Mouse (Mus musculus) WW6 (cell line): Measurements from ENCODE around the gene Dennd2d.
A peak's percentile ranks its signal among the peaks of the same experiment; 100 is the strongest.

Experiments
- DNase-seq: peaks from one replicate; pipeline ENCODE4 v3.0.0-alpha.2; 2013; ENCODE audit warnings: low read depth, low spot score

The Dennd2d gene

DNA sequence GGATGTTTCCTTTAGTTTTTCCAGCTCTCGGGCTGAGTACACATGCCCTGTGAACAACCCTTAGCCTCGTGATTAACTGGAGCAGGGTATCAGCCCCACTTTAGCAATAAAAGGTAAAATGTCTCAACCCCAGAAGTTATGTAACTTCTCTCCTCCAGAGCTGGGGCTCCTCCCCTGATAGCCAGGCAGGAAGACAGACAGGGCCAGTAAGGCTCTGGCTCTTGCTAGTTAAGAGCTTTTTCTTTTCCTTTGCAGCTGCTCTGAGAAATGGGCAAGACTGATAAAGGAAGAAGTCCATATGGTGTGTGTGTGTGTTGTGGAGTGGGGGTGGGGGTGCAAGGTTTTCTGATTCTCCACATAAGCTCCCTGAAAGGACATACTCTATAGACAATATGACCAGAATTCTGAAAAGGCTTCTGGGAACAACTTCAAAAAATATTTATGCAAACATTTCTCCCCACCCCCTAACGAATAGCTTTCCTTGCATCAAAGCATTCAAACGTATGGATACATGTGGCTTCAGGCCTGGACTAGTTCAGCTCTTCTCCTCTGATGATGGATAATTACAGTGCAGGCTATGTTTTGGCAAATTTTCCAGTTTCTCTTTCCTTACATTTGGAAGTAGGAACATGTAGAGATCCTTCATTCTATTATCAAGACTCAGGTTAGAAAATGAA, 14.0 kb downstream of the Dennd2d start:
- DNase-seq = no peak

- no peak for DNase-seq
Observed at GRCm38 (mm10) chr3:106496996-106497395, 14.8 kb downstream of the Dennd2d start.

DNA sequence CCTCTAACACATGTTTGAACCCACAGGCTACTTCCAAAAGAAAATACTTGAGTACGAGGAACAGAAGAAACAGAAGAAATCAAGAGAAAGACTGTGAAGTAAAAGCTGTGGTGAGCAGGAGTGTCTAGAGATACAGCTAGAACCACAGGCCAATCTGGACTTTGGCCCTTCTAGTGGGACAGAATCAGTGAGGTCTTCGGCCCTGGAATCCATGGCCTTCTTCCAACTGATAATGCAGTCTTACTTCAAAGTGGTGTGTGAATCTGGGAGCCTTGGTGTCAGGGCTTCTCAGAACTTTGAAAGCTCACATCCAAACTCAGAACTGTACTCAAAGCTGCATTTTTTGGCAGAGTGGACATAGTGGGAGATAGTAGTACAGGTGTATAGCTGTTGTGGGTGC, 18.3 kb downstream of the Dennd2d start:
- DNase-seq = no peak

DNA sequence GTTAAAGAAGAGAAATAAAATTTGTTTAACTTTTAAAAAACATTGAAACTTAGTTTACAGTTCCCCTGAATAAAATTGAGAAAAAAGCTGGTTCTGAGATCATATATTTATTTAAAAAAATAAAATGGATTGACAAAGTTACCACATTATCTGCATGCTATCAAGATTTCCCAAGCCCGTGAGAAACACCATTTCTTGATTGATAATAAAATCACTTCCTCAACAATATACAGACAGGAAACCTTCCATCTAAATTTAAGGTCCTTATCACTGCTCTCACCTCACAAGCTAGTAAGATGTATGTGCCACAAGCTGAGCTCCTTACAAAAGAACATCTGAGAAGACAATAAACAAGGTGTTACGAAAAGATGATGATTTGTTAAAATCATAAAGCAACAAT, 20.7 kb downstream of the Dennd2d start:
- no peak for DNase-seq

DNA sequence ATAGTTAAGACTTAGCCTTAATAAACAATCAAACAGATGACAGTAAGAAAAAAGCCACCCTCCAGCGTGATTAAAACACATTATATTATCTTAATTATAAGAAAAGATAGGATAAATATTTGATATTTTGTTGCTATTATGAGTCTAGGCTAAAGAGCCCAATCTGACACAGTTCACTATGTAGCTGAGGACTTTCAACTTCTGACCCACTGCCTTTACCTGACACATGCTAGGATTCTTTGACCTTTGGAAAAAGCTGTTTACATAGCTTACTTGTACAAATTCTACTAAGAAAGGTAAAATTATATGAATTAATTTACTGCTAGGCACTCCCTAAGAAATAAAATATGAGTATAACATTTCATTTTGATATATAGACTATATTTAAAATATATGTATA, 28.5 kb downstream of the Dennd2d start:
- no peak for DNase-seq

DNA sequence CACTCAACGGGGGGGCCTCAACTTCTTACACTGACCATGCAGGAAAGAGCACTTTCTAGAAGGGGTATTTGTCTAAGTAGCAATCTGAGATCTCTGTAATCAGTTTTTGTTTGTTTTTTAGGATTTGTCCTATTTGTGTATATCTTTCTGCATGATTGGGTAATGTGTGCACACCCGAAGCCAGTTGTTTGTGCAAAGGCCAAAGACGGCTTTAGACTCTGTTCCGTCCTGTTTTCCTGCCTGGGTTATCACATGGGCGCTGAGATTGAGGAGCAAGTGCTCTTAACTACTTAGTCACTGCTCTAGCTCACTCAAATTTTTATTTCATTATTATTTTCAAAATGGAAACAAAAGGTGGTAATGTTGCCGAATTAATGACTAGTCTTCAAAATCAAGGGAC, 32.8 kb downstream of the Dennd2d start:
- no peak for DNase-seq

DNA sequence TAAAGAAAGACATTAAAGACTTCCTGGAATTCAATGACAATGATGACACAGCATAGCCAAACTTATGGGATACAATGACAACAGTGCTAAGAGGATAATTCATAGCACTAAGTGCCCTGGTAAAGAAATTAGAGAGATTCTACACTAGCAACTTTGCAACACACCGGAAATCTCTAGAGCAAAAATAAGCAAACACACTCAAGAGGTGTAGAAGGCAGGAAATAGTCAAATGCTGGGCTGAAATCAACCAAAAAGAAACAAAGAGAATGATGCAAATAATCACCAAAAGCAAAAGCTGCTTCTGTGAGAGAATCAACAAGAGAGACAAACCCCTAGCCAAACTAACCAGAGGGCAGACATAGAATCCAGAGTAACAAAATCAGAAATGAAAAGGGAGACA, 40.5 kb downstream of the Dennd2d start:
- no peak for DNase-seq

- no peak for DNase-seq
Observed at GRCm38 (mm10) chr3:106526411-106526810, 44.2 kb downstream of the Dennd2d start.

DNA sequence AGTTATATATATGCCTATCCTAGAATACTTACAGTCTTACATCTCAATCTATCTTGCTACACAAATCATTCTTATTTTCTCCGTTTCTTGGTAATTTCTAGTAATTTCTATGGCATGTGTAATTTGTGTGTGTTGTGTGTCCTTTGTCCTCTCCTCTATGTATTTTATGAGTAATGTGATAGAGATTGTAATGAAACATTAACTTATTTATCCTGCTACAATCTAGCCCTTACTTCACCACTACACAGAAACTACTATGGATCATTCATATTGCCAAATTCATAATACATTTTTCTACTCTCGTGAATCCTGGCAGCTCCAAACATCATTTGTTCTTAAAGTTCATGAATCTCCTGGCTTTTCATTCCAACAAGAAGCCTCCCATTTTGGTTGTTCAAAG, 45.8 kb downstream of the Dennd2d start:
- DNase-seq = no peak

- no peak for DNase-seq
Observed at GRCm38 (mm10) chr3:106533277-106533676, 51.1 kb downstream of the Dennd2d start.

- no peak for DNase-seq
Observed at GRCm38 (mm10) chr3:106544721-106545316, 62.6 kb downstream of the Dennd2d start.

GRCm38 (mm10) chr3:106547171-106547923, 65.1 kb downstream of the Dennd2d start, which contains the start of the genes Dram2 and Cept1:
TSS of gene Dram2 (plus strand) at chr3:106547798.
TSS of gene Cept1 (minus strand) at chr3:106547802.
- DNase-seq = peak; percentile 87

DNA sequence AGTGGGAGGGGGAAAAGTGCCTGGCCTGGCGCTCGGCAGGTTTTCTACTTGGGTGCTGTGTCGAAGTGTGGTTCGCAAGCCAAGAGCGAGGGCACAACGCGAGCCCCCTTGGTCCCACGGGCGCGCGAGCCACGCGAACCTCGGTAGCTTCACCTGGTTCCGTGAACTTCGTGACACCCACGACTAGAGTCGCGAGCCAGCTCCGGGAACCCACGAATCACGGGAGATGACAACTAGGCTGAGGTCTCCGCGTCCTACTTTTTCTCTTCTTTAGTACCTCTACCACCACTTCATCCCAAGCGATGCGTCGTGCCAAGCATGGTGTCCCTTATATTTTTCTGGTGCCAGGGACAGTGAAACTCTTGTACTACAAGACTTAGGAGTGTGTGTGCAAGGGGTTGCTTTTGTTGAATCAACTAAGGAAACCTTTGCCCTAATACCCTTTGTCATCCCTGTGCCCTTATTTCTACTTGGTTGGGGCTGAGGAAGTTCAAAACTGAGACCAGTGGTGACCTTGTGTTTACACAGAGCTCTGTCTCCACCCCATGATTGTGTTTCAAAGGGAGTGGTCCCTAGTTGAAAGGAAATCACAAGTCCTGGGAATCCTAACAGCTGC, 65.8 kb downstream of the Dennd2d start:
- DNase-seq = peak; percentile 11

DNA sequence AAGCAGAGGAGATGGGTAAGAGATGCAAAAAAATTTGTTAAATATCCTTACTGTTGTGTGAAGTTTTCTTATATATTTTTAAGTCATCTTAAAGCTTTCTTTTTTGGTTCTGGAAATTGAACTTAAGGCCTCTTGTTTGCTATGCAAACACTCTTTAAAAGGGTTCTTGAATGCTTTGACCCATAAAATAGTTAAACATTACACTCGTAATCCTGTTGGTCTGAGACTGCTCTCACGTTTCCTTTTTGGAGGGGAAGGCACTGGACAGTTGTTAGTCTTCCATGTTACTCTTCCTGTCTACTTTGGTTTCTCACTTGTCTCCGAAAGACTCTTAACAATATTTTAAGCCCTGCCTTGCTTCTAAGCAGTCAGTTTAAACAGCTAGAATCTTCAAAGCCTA, 66.8 kb downstream of the Dennd2d start:
- DNase-seq = no peak
